In the genomic region with DNA sequence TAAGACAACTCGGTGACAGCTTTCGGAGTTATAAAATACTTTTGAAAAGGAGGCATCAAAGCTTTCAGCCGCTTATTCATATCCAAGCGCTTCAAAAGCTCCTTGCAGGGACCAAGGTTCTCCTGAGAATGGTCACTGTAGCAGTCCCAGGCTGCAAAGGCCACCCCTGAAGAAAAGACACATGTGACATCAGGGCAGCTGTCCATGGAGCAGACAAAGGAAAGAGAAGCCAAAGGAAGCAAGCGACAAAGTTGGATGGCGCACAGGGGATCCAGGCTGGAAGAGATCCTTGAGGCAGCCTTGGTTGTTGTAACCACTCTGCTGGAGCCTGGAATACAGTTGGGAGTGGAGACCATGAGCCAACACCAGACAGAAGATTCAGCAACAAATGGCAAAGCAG, we compare ENCODE assay signal across 11 mouse cellular contexts. TPM values are rescaled to one million over a fixed set of nuclear protein-coding genes. Genes with fewer than 3 reads are reported as not detected.
DNase-seq lines count a peak whose midpoint lies in the region; ATAC-seq and TF ChIP-seq lines count a peak whose summit lies in the region.
"Had no signal": no experiment of that assay in that cellular context is flagged by ENCODE, and none has a peak within 500 bp of the region (broad histone marks: within the 10 kb centered on the region; RNA-seq: fewer than 3 reads in every experiment).

No protein-coding gene starts in this region.

- no peaks in the 10 kb centered on the region for H3K36me3 ChIP-seq in forebrain, embryonic 15.5 days
- H3K36me3 ChIP-seq in forebrain, embryonic 13.5 days (ENCODE audit: poor library complexity, severe bottlenecking) = no peaks in the 10 kb centered on the region
- H3K36me3 ChIP-seq in kidney, embryonic 14.5 days (ENCODE audit: control insufficient read depth, insufficient read depth, low read length) = no peaks in the 10 kb centered on the region
- H3K36me3 ChIP-seq: stomach, embryonic 15.5 days had no signal

- no peaks in the 10 kb centered on the region for H3K27me3 ChIP-seq in forebrain, embryonic 15.5 days
- H3K27me3 ChIP-seq in forebrain, embryonic 13.5 days = no peaks in the 10 kb centered on the region
- no peaks in the 10 kb centered on the region for H3K27me3 ChIP-seq in kidney, embryonic 14.5 days (ENCODE audit: control insufficient read depth, insufficient read depth, low read length)
- H3K27me3 ChIP-seq in cerebellum, adult 2 months (ENCODE audit: control insufficient read depth, insufficient read depth, low read length) = no peaks in the 10 kb centered on the region
- H3K27me3 ChIP-seq: stomach, embryonic 15.5 days had no signal

- WGBS in forebrain, embryonic 15.5 days = 25% methylated on average over 6 of the region's 6 CpGs
- WGBS in forebrain, embryonic 13.5 days = 38% methylated on average over 6 of the region's 6 CpGs
- WGBS in kidney, embryonic 14.5 days = 77% methylated on average over 6 of the region's 6 CpGs
- 43% methylated on average over 6 of the region's 6 CpGs for WGBS in cerebellum, adult 2 months

- 0 out of 2 replicates have a peak overlapping the region, but pooled peaks have one; percentile 9 for H3K4me2 ChIP-seq in forebrain, embryonic 15.5 days (replicated peaks)
- H3K4me2 ChIP-seq in forebrain, embryonic 13.5 days = no peak overlapping the region
- H3K4me2 ChIP-seq in kidney, embryonic 14.5 days (replicated peaks; ENCODE audit: low read depth, low read length) = no peak overlapping the region
- H3K4me2 ChIP-seq: stomach, embryonic 15.5 days had no signal

- TF ChIP-seq POLR2A in cerebellum, adult 2 months (IDR thresholded peaks at IDR 0.05; ENCODE audit: borderline replicate concordance, insufficient read depth, low read length) = no peak

- DNase-seq in kidney, postnatal 10 days = peak; percentile 40
- peak; percentile 33 to 47 for DNase-seq in cerebellum, adult 2 months
- DNase-seq in cerebellum, postnatal 25 days = peak; percentile 40 to 54
- DNase-seq in frontal cortex, postnatal 25 days (ENCODE audit: low spot score in 2 of 2) = no peak
- DNase-seq in retina, postnatal 1 day = no peak
- DNase-seq: thymus, postnatal 4 days had no signal

- no peak for ATAC-seq in forebrain, embryonic 15.5 days (replicated peaks)
- no peak for ATAC-seq in forebrain, embryonic 13.5 days
- ATAC-seq in kidney, embryonic 14.5 days (ENCODE audit: low FRiP score, low TSS enrichment) = no peak
- ATAC-seq: intestine, embryonic 16.5 days had no signal

- no peak for TF ChIP-seq CTCF in cerebellum, adult 2 months (IDR thresholded peaks at IDR 0.05; ENCODE audit: borderline replicate concordance, insufficient read depth, low read depth, low read length)

- H3K27ac ChIP-seq in forebrain, embryonic 15.5 days (replicated peaks) = peak overlapping the region; percentile 23; the same call in 1 of the 2 replicates
- H3K27ac ChIP-seq in forebrain, embryonic 13.5 days = no peak overlapping the region
- H3K27ac ChIP-seq in kidney, embryonic 14.5 days (ENCODE audit: low read depth, low read length) = no peak overlapping the region
- no peak overlapping the region for H3K27ac ChIP-seq in cerebellum, adult 2 months (ENCODE audit: insufficient read depth, low read length)
- H3K27ac ChIP-seq: stomach, embryonic 15.5 days had no signal

- H3K4me1 ChIP-seq in forebrain, embryonic 15.5 days = peaks cover 13% of the 10 kb centered on the region
- H3K4me1 ChIP-seq in forebrain, embryonic 13.5 days = peaks cover 13% of the 10 kb centered on the region
- peaks cover 4% of the 10 kb centered on the region; the same call in 1 of the 2 replicates for H3K4me1 ChIP-seq in kidney, embryonic 14.5 days (ENCODE audit: control insufficient read depth, insufficient read depth, low read length)
- peaks cover 14% of the 10 kb centered on the region for H3K4me1 ChIP-seq in cerebellum, adult 2 months (ENCODE audit: control insufficient read depth, insufficient read depth, low read length)

- no peaks in the 10 kb centered on the region for H3K9me3 ChIP-seq in forebrain, embryonic 15.5 days
- no peaks in the 10 kb centered on the region for H3K9me3 ChIP-seq in forebrain, embryonic 13.5 days (replicated peaks)
- no peaks in the 10 kb centered on the region for H3K9me3 ChIP-seq in kidney, embryonic 14.5 days (ENCODE audit: control insufficient read depth, low read length)
- H3K9me3 ChIP-seq: stomach, embryonic 15.5 days had no signal

- no peak overlapping the region for H3K4me3 ChIP-seq in forebrain, embryonic 15.5 days
- H3K4me3 ChIP-seq in forebrain, embryonic 13.5 days = no peak overlapping the region
- no peak overlapping the region for H3K4me3 ChIP-seq in kidney, embryonic 14.5 days (ENCODE audit: low read length)
- H3K4me3 ChIP-seq in cerebellum, adult 2 months (replicated peaks; ENCODE audit: insufficient read depth, low read depth, low read length) = no peak overlapping the region
- H3K4me3 ChIP-seq: stomach, embryonic 15.5 days had no signal

- no peak overlapping the region for H3K9ac ChIP-seq in forebrain, embryonic 15.5 days (replicated peaks)
- no peak overlapping the region for H3K9ac ChIP-seq in forebrain, embryonic 13.5 days
- no peak overlapping the region for H3K9ac ChIP-seq in kidney, embryonic 14.5 days (ENCODE audit: low read depth, low read length)
- H3K9ac ChIP-seq: stomach, embryonic 15.5 days had no signal

RNA-seq across cellular contexts. Expression of a gene that starts 10.3 kb away (rescaled TPM):
- 22.1 and 23.3 TPM in 2 replicates for polyA plus RNA-seq in forebrain, embryonic 15.5 days (2015; fragmentation: Nextera tagmentation; extraction: Ambion mirVana)
- 8.3 and 14.3 TPM in 2 replicates for polyA plus RNA-seq in forebrain, embryonic 13.5 days (2015; fragmentation: Nextera tagmentation; extraction: Ambion mirVana)
- 3.1 and 3.5 TPM in 2 replicates for polyA plus RNA-seq in kidney, embryonic 14.5 days (2014; fragmentation: Nextera tagmentation; extraction: Ambion mirVana)
- 9.6 and 12.3 TPM in 2 replicates for polyA plus RNA-seq in cerebellum, adult 2 months (2012; rRNA removed)

Comparison
In these comparisons a context has a peak if more than half of its experiments do, and no peak if none do; other contexts are left out.
1. DNase-seq: peak in kidney, postnatal 10 days (single experiment), cerebellum, adult 2 months (2 of 2) and cerebellum, postnatal 25 days (2 of 2); none in frontal cortex, postnatal 25 days (0 of 2) and retina, postnatal 1 day (single experiment).